Comparison of ENCODE assay signal across 13 mouse cellular contexts in genomic region chr2:61387561-61387960, GRCm38 (mm10).
DNase-seq lines count a peak whose midpoint lies in the region; ATAC-seq lines count a peak whose summit lies in the region.
"Had no signal": no experiment of that assay in that cellular context is flagged by ENCODE, and none has a peak within 500 bp of the region (broad histone marks: within the 10 kb centered on the region; RNA-seq: fewer than 3 reads in every experiment).

No protein-coding gene starts in this region.

- no peak for ATAC-seq in monocyte, adult 5-6 weeks (replicated peaks; ENCODE audit: insufficient number of reproducible peaks, low FRiP score, low TSS enrichment, poor library complexity, severe bottlenecking)
- ATAC-seq: intestine, embryonic 16.5 days; liver, embryonic 12.5 days had no signal

- DNase-seq in gastrocnemius, postnatal 14 days, result peak; percentile 10
- no peak for DNase-seq in gastrocnemius, postnatal 36 days
- peak; percentile 43 for DNase-seq in left cerebral cortex, postnatal 4 days
- DNase-seq in left cerebral cortex, postnatal 25 days (ENCODE audit: low spot score in 2 of 2), result no peak
- DNase-seq in heart, postnatal 4 days, result peak; percentile 38
- peak; percentile 18 for DNase-seq in lung, postnatal 25 days (ENCODE audit: low spot score)
- DNase-seq in layer of hippocampus, adult 9-11 months, result no peak
- DNase-seq: cerebellum, adult 11 months; kidney, postnatal 10 days; thymus, postnatal 25 days had no signal

- intact Hi-C loops in gastrocnemius, postnatal 14 days (cut with DNase I; ENCODE audit: low total_unique reads), result no loop called here
- intact Hi-C loops in gastrocnemius, postnatal 36 days (cut with DNase I), result no loop called here
- intact Hi-C loops in left cerebral cortex, postnatal 4 days (cut with DNase I), result no loop called here
- intact Hi-C loops in left cerebral cortex, postnatal 25 days (cut with DNase I), result no loop called here

Comparison
In these comparisons a context has a peak if more than half of its experiments do, and no peak if none do; other contexts are left out.
1. DNase-seq: peak in gastrocnemius, postnatal 14 days (single experiment), left cerebral cortex, postnatal 4 days (single experiment), heart, postnatal 4 days (single experiment) and lung, postnatal 25 days (single experiment); none in gastrocnemius, postnatal 36 days (0 of 2), left cerebral cortex, postnatal 25 days (0 of 2) and layer of hippocampus, adult 9-11 months (single experiment).